Mouse (Mus musculus) CH12.LX (cell line): ENCODE measurements around the gene A030005L19Rik.
"Not testable (repeated sequence)": the region's sequence is repeated elsewhere in the genome, so short reads cannot be mapped to it uniquely, and the experiment has no call there.

Experiments used
- CTCF ChIP-seq, 2 experiments: IDR thresholded peaks in 1 of 2; conservative IDR thresholded peaks in 1 of 2; 2 replicates each; pipeline ENCODE4 v1.5.1; 2011 to 2012; ENCODE audit warnings: low read depth in 2 of 2, low read length in 2 of 2, improper control_type of control experiment in 1 of 2, inconsistent platforms in 1 of 2, mild to moderate bottlenecking in 1 of 2, moderate library complexity in 1 of 2
- EP300 ChIP-seq: IDR thresholded peaks from 2 replicates; pipeline ENCODE4 v1.6.1; 2011; ENCODE audit warnings: low read length, improper control_type of control experiment
- MAX ChIP-seq: IDR thresholded peaks from 2 replicates; pipeline ENCODE4 v1.6.1; 2011; ENCODE audit warnings: low read length, improper control_type of control experiment
- MYC ChIP-seq: IDR thresholded peaks from 2 replicates; pipeline ENCODE4 v1.6.1; 2011; ENCODE audit warnings: low read depth, mild to moderate bottlenecking, improper control_type of control experiment, low read length
- POLR2A ChIP-seq: IDR thresholded peaks from 2 replicates; pipeline ENCODE4 v1.6.1; 2011; ENCODE audit warnings: low read depth, mild to moderate bottlenecking, improper control_type of control experiment, low read length
- SMC3 ChIP-seq: IDR thresholded peaks from 2 replicates; pipeline ENCODE4 v1.6.1; 2011; ENCODE audit warnings: low read depth, low read length, improper control_type of control experiment
- USF1 ChIP-seq: IDR thresholded peaks from 2 replicates; pipeline ENCODE4 v1.6.1; 2014; ENCODE audit warnings: low read depth, mild to moderate bottlenecking, inconsistent platforms, low read length, improper control_type of control experiment
- USF2 ChIP-seq: conservative IDR thresholded peaks from 2 replicates; pipeline ENCODE4 v1.6.1; 2011; ENCODE audit warnings: low read depth, low read length, improper control_type of control experiment
- ZMIZ1 ChIP-seq: IDR thresholded peaks from 2 replicates; pipeline ENCODE4 v1.6.1; 2012; ENCODE audit warnings: low read depth, mild to moderate bottlenecking, inconsistent platforms, low read length, improper control_type of control experiment
- ZNF384 ChIP-seq: IDR thresholded peaks from 2 replicates; pipeline ENCODE4 v1.6.1; 2012; ENCODE audit warnings: low read depth, low read length, improper control_type of control experiment, inconsistent platforms

DNA sequence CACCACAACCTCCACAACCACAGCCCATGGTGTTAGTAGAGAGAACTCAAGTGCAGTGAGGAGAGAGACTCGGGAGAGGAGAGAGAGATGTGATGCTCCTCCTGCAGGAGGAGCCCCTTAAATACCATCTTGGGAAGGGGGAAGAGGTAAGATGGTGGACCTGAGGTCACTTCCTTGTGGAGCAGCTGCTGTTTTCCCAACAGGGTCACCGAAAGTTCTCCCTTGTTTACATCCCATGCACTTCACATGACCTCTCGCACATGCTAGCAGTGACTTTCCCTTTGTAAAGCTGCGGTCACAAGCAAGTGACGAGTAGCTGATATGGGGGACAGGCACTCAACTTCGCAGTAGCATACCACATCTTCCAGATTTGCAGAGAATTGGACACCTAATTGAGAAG lies 30.2 kb downstream of the A030005L19Rik start, which contains the start of gene A030003K21Rik:
- TF ChIP-seq POLR2A; MYC; CTCF (conservative IDR thresholded peaks at IDR 0.05 in 1 of 2, IDR thresholded peaks at IDR 0.05 in 1 of 2; ENCODE audit: low read depth in 2 of 2, low read length in 2 of 2); ZMIZ1; EP300; ZNF384; USF1; USF2; SMC3; MAX: not testable (repeated sequence)
